Mouse (Mus musculus) heart, adult 9 months (tissue): Measurements from ENCODE around the gene Mpig6b.
A peak's percentile ranks its signal among the peaks of the same experiment; 100 is the strongest.

ENCODE experiments used
- DNase-seq, 2 experiments: peaks; one replicate each; pipeline ENCODE4 v3.0.0; 2022; ENCODE audit warnings: low spot score in 2 of 2

Gene Mpig6b

GRCm38 (mm10) chr17:35088151-35088550, 22.2 kb upstream of the Mpig6b start:
- no peak for DNase-seq

- no peak for DNase-seq
These were observed 19.4 kb upstream of the Mpig6b start, which contains the start of gene Ly6g6f for GRCm38 (mm10) chr17:35085208-35085865. TSS of gene Ly6g6f (minus strand) at chr17:35085610.

GRCm38 (mm10) chr17:35083929-35084497, 18.0 kb upstream of the Mpig6b start:
- no peak for DNase-seq

GRCm38 (mm10) chr17:35082841-35083576, 17.0 kb upstream of the Mpig6b start:
- DNase-seq = no peak

- no peak for DNase-seq
These were observed 14.7 kb upstream of the Mpig6b start for GRCm38 (mm10) chr17:35080710-35081109.

GRCm38 (mm10) chr17:35080248-35080647, 14.3 kb upstream of the Mpig6b start:
- no peak for DNase-seq

GRCm38 (mm10) chr17:35079778-35080177, 13.8 kb upstream of the Mpig6b start:
- DNase-seq = no peak

- DNase-seq = peak in 1 of 2 experiments; percentile 61
These were observed 11.8 kb upstream of the Mpig6b start, which contains the start of gene Ly6g6d for GRCm38 (mm10) chr17:35077786-35078233. TSS of gene Ly6g6d (minus strand) at chr17:35078065.

- no peak for DNase-seq
These were observed 11.3 kb upstream of the Mpig6b start for GRCm38 (mm10) chr17:35077285-35077684.

GRCm38 (mm10) chr17:35076507-35077176, 10.7 kb upstream of the Mpig6b start, which contains the start of gene Ly6g6e:
TSS of gene Ly6g6e (plus strand) at chr17:35076902.
- no peak for DNase-seq

GRCm38 (mm10) chr17:35074097-35074496, 8.1 kb upstream of the Mpig6b start:
- DNase-seq = no peak

- no peak for DNase-seq
These were observed 5.5 kb upstream of the Mpig6b start for GRCm38 (mm10) chr17:35071454-35071853.

- DNase-seq = no peak
These were observed 4.7 kb upstream of the Mpig6b start for GRCm38 (mm10) chr17:35070556-35071229.

- DNase-seq = no peak
These were observed 2.4 kb upstream of the Mpig6b start for GRCm38 (mm10) chr17:35068213-35068914.

- DNase-seq = no peak
These were observed 735 bp downstream of the Mpig6b start, which contains the start of gene Ly6g6c for GRCm38 (mm10) chr17:35064951-35065947. TSS of gene Ly6g6c (plus strand) at chr17:35065388.

- no peak for DNase-seq
These were observed 1.6 kb downstream of the Mpig6b start for GRCm38 (mm10) chr17:35064378-35064877.

GRCm38 (mm10) chr17:35063466-35063865, 2.5 kb downstream of the Mpig6b start:
- DNase-seq = no peak

- DNase-seq = no peak
These were observed 4.7 kb downstream of the Mpig6b start for GRCm38 (mm10) chr17:35061299-35061698.

GRCm38 (mm10) chr17:35060737-35061297, 5.2 kb downstream of the Mpig6b start:
- no peak for DNase-seq
